Mouse (Mus musculus): ENCODE data around the gene Aig1. TPM values are rescaled to one million over a fixed set of nuclear protein-coding genes. Genes with fewer than 3 reads are reported as not detected.

Aig1 gene
- polyA plus RNA-seq, 1 experiment from 2014 or later = 66.2 TPM

- no peak overlapping the region for H3K27ac ChIP-seq
- no peaks in the 10 kb centered on the region for H3K4me1 ChIP-seq (replicated peaks)
- no peaks in the 10 kb centered on the region for H3K36me3 ChIP-seq
- no peak overlapping the region for H3K4me2 ChIP-seq
- H3K9ac ChIP-seq = no peak overlapping the region
- no peak for ATAC-seq (replicated peaks; ENCODE audit: insufficient number of reproducible peaks, insufficient read depth, low FRiP score, low read depth)
- no peaks in the 10 kb centered on the region for H3K27me3 ChIP-seq
- no peaks in the 10 kb centered on the region for H3K9me3 ChIP-seq (replicated peaks)
- H3K4me3 ChIP-seq = no peak overlapping the region
- WGBS = 83% methylated on average over 7 of the region's 7 CpGs
Observed at GRCm38 (mm10) chr10:13674304-13675032, 194.3 kb downstream of the Aig1 start.

DNA sequence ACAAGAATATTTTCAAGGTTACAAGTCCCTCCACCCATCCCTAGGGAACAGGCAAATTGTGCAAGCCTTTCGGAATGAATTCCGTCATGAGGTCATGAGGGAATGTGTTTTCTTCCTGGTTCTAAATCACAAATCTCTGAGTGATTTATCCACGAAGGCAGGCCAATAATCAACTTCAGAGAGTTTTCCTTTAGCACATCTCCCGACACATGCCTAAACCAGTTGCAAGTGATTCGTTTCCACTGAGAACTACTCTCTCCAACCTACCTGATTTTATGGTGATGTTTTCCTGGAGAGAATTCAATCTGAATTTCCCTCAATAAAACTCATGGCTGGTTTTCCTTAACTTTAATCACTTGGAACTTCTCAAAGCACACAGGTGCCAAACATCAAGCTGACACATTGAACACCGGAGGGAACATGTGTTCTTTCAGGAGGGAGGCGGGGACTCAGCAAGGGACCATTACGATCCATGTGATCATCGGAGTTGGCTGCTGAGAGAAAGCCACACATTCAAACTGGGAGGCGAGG, 201.5 kb downstream of the Aig1 start:
- WGBS = 59% methylated on average over 10 of the region's 10 CpGs
- ATAC-seq (replicated peaks; ENCODE audit: insufficient number of reproducible peaks, insufficient read depth, low FRiP score, low read depth) = peak; percentile 55; the same call in 1 of the 2 replicates
- no peak overlapping the region for H3K27ac ChIP-seq
- no peaks in the 10 kb centered on the region for H3K4me1 ChIP-seq (replicated peaks)
- no peaks in the 10 kb centered on the region for H3K9me3 ChIP-seq (replicated peaks)
- H3K9ac ChIP-seq = no peak overlapping the region
- H3K27me3 ChIP-seq = no peaks in the 10 kb centered on the region
- H3K4me2 ChIP-seq = no peak overlapping the region
- H3K36me3 ChIP-seq = no peaks in the 10 kb centered on the region
- no peak overlapping the region for H3K4me3 ChIP-seq

DNA sequence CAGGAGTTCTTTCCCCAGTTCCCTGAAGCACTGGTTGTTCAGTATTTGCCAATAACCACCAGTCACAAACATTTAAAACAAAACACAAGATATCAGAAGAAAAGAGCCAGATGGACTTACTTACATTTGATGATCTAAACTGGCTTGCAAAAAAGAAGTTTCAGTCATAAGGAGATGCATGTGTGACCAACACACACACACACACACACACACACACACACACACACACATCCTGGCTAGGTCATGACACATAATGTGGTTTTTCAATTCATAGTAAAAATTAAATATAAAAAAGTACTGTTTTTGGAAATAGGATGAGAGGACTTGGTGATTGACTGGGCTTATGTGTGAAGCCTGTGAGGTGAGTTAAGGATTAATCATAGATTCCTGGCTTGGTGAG, 205.3 kb downstream of the Aig1 start:
- ATAC-seq (replicated peaks; ENCODE audit: insufficient number of reproducible peaks, insufficient read depth, low FRiP score, low read depth) = no peak
- H3K4me3 ChIP-seq = no peak overlapping the region
- no peaks in the 10 kb centered on the region for H3K36me3 ChIP-seq
- H3K27ac ChIP-seq = no peak overlapping the region
- no peaks in the 10 kb centered on the region for H3K9me3 ChIP-seq (replicated peaks)
- H3K27me3 ChIP-seq = no peaks in the 10 kb centered on the region
- H3K4me1 ChIP-seq (replicated peaks) = no peaks in the 10 kb centered on the region
- no peak overlapping the region for H3K9ac ChIP-seq
- H3K4me2 ChIP-seq = no peak overlapping the region

GRCm38 (mm10) chr10:13659778-13660177, 209.0 kb downstream of the Aig1 start:
- Histone ChIP-seq H3K4me1 (replicated peaks) (no peaks in the 10 kb centered on the region), H3K27me3 (no peaks in the 10 kb centered on the region), H3K9me3 (replicated peaks) (no peaks in the 10 kb centered on the region), H3K36me3 (no peaks in the 10 kb centered on the region), H3K4me3 (no peak overlapping the region), H3K9ac (no peak overlapping the region), H3K4me2 (no peak overlapping the region), H3K27ac (no peak overlapping the region)
- WGBS = 58% methylated on average over 2 of the region's 2 CpGs
- ATAC-seq (replicated peaks; ENCODE audit: insufficient number of reproducible peaks, insufficient read depth, low FRiP score, low read depth) = no peak

- ATAC-seq (replicated peaks; ENCODE audit: insufficient number of reproducible peaks, insufficient read depth, low FRiP score, low read depth) = no peak
Observed at GRCm38 (mm10) chr10:13653739-13654462, 214.9 kb downstream of the Aig1 start.

DNA sequence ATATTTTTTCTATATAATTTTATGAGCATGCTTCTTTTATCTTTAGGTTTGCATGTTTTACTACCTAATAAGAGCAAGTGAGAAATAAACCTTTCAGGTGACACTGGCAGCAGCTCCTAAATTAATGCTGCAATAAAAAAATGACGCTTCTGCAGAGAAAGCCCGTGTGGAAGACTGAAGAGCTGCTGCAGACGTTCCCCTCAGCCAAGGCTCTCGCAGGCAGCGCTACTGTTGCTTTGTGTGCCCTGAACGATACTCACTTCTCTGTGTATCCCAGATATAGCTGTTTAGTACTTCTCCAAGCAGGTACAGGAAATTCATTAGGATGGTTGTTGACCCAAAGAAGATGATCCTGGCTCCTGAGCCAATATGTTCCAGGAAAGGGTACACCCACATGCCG, 215.5 kb downstream of the Aig1 start:
- no peak for ATAC-seq (replicated peaks; ENCODE audit: insufficient number of reproducible peaks, insufficient read depth, low FRiP score, low read depth)
- Histone ChIP-seq H3K9ac (no peak overlapping the region), H3K4me1 (replicated peaks) (no peaks in the 10 kb centered on the region), H3K9me3 (replicated peaks) (no peaks in the 10 kb centered on the region), H3K36me3 (no peaks in the 10 kb centered on the region), H3K4me3 (no peak overlapping the region), H3K4me2 (no peak overlapping the region), H3K27me3 (no peaks in the 10 kb centered on the region), H3K27ac (no peak overlapping the region)
- WGBS = 90% methylated on average over 7 of the region's 7 CpGs

More at GRCm38 (mm10) chr10:13653739-13654462, 214.9 kb downstream of the Aig1 start:
- no peaks in the 10 kb centered on the region for H3K4me1 ChIP-seq (replicated peaks)
- no peak overlapping the region for H3K9ac ChIP-seq
- WGBS = 77% methylated on average over 10 of the region's 10 CpGs
- no peak overlapping the region for H3K27ac ChIP-seq
- no peaks in the 10 kb centered on the region for H3K9me3 ChIP-seq (replicated peaks)
- no peak overlapping the region for H3K4me3 ChIP-seq
- H3K36me3 ChIP-seq = no peaks in the 10 kb centered on the region
- no peak overlapping the region for H3K4me2 ChIP-seq
- H3K27me3 ChIP-seq = no peaks in the 10 kb centered on the region

DNA sequence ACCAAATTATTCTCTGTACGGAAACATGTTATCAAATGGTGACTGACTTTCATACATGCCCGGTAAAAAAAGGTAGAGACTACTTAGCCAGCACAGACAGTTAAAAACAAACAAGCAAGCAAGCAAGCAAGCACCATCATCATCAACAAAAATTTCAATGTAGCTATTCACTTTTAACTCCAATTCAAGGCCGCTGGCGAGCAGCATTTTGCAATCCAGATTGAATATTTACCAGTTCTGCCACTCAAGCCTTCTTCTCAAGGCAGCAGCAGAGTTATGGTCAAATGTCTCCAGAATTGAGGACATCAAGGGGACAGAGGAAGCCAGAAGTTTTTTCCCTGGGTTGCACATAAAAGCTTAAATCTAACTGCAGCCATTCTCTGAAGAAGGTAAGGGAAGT, 216.7 kb downstream of the Aig1 start:
- WGBS = 92% methylated on average over 4 of the region's 4 CpGs

GRCm38 (mm10) chr10:13641750-13642149, 227.0 kb downstream of the Aig1 start:
- H3K27me3 ChIP-seq = no peaks in the 10 kb centered on the region
- no peaks in the 10 kb centered on the region for H3K36me3 ChIP-seq
- ATAC-seq (replicated peaks; ENCODE audit: insufficient number of reproducible peaks, insufficient read depth, low FRiP score, low read depth) = no peak
- 0 out of 2 replicates have a peak, but pooled peaks cover 2% of the 10 kb centered on the region for H3K4me1 ChIP-seq (replicated peaks)
- H3K9ac ChIP-seq = no peak overlapping the region
- H3K27ac ChIP-seq = no peak overlapping the region
- H3K9me3 ChIP-seq (replicated peaks) = no peaks in the 10 kb centered on the region
- H3K4me2 ChIP-seq = no peak overlapping the region
- WGBS = 16% methylated on average over 7 of the region's 7 CpGs
- no peak overlapping the region for H3K4me3 ChIP-seq

More for the DNA sequence above, 216.7 kb downstream of the Aig1 start:
- Histone ChIP-seq H3K4me3 (no peak overlapping the region), H3K27ac (no peak overlapping the region), H3K9me3 (replicated peaks) (no peaks in the 10 kb centered on the region), H3K36me3 (no peaks in the 10 kb centered on the region), H3K9ac (no peak overlapping the region), H3K4me1 (replicated peaks) (no peaks in the 10 kb centered on the region), H3K27me3 (no peaks in the 10 kb centered on the region), H3K4me2 (no peak overlapping the region)
- ATAC-seq (replicated peaks; ENCODE audit: insufficient number of reproducible peaks, insufficient read depth, low FRiP score, low read depth) = no peak

DNA sequence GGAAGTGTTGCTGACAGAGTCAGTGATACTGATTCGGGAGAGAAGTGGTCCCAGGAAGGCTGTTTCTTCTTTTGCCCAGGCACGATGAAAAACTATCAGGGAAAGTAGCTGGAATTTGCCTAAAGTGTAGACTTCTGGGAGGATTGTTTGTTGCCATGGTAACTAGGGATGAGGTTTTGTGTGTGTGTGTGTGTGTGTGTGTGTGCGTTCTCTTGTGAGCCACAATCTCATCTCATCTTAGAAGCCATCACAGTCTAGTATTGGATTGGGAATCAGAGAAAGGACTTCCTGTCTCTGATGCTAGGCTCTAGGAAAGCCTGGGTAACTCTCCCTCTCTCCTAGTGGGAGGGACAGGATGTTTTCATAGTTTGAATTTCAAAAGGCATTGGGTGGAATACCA, 237.0 kb downstream of the Aig1 start:
- WGBS = 54% methylated on average over 3 of the region's 3 CpGs
- H3K4me2 ChIP-seq = no peak overlapping the region
- H3K4me1 ChIP-seq (replicated peaks) = no peaks in the 10 kb centered on the region
- H3K9me3 ChIP-seq (replicated peaks) = no peaks in the 10 kb centered on the region
- H3K4me3 ChIP-seq = no peak overlapping the region
- no peaks in the 10 kb centered on the region for H3K36me3 ChIP-seq
- H3K27me3 ChIP-seq = no peaks in the 10 kb centered on the region
- no peak overlapping the region for H3K27ac ChIP-seq
- H3K9ac ChIP-seq = no peak overlapping the region
- ATAC-seq (replicated peaks; ENCODE audit: insufficient number of reproducible peaks, insufficient read depth, low FRiP score, low read depth) = no peak

DNA sequence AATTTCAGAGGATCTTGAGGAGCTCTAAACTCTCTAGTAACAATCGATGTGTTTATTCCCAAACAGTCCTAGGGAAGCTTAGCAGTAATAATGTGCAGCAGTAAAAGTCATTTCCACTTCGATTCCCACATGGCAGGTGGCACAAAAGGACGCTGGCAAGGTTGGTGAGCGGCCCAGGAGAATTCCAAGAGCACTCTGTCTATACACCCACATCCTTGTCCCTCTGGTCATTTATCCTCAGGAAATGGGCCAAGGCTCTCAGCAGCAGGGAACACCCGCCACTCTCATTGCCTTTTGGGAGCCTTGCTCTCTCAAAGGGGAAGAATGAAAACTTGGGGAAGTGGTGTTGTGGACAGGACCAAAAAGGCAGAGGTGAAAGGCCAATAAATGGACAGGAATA, 245.0 kb downstream of the Aig1 start:
- WGBS = 78% methylated on average over 5 of the region's 5 CpGs
- no peaks in the 10 kb centered on the region for H3K4me1 ChIP-seq (replicated peaks)
- no peaks in the 10 kb centered on the region for H3K9me3 ChIP-seq (replicated peaks)
- no peaks in the 10 kb centered on the region for H3K36me3 ChIP-seq
- H3K27me3 ChIP-seq = no peaks in the 10 kb centered on the region
- no peak overlapping the region for H3K4me2 ChIP-seq
- H3K9ac ChIP-seq = no peak overlapping the region
- H3K27ac ChIP-seq = no peak overlapping the region
- no peak for ATAC-seq (replicated peaks; ENCODE audit: insufficient number of reproducible peaks, insufficient read depth, low FRiP score, low read depth)
- no peak overlapping the region for H3K4me3 ChIP-seq

DNA sequence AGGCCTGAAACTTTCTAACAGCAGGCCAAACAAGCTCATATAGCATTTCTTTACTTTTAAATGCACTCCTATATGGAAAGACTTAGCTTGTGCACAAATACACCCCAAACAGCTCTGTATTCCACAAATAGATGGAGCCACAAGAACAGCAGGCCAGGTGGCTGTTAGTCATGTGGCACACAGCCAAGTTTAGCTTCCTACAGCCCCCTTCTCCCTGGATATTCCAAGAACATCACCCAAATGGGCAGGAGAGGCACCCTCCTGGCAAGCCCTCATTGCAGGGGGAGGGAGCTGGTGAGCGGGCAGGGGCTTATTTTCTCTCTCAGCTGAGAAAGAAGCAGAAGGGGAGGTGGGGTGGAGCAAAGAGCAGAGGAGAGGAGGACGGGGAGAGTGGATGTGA, 267.9 kb downstream of the Aig1 start:
- Histone ChIP-seq H3K4me1 (replicated peaks) (no peaks in the 10 kb centered on the region), H3K9ac (no peak overlapping the region), H3K9me3 (replicated peaks) (0 out of 2 replicates have a peak, but pooled peaks cover 2% of the 10 kb centered on the region), H3K36me3 (no peaks in the 10 kb centered on the region), H3K4me3 (no peak overlapping the region), H3K27me3 (no peaks in the 10 kb centered on the region), H3K4me2 (no peak overlapping the region), H3K27ac (no peak overlapping the region)
- no peak for ATAC-seq (replicated peaks; ENCODE audit: insufficient number of reproducible peaks, insufficient read depth, low FRiP score, low read depth)
- WGBS = 62% methylated on average over 2 of the region's 2 CpGs

All from heart, embryonic 15.5 days (tissue).